Mouse (Mus musculus) CD4-positive naive resting alpha-beta T cell, adult 57 days (primary cell): ENCODE measurements around the gene Tomm40l. TPM values are rescaled to one million over a fixed set of nuclear protein-coding genes. Genes with fewer than 3 reads are reported as not detected.

Experiments used
- total RNA-seq: library from RNA; stranded (reverse); gene quantifications from one replicate; pipeline ENCODE4 v1.2.4, GENCODE M21; 2023

The Tomm40l gene
- 21.0 TPM for total RNA-seq

DNA sequence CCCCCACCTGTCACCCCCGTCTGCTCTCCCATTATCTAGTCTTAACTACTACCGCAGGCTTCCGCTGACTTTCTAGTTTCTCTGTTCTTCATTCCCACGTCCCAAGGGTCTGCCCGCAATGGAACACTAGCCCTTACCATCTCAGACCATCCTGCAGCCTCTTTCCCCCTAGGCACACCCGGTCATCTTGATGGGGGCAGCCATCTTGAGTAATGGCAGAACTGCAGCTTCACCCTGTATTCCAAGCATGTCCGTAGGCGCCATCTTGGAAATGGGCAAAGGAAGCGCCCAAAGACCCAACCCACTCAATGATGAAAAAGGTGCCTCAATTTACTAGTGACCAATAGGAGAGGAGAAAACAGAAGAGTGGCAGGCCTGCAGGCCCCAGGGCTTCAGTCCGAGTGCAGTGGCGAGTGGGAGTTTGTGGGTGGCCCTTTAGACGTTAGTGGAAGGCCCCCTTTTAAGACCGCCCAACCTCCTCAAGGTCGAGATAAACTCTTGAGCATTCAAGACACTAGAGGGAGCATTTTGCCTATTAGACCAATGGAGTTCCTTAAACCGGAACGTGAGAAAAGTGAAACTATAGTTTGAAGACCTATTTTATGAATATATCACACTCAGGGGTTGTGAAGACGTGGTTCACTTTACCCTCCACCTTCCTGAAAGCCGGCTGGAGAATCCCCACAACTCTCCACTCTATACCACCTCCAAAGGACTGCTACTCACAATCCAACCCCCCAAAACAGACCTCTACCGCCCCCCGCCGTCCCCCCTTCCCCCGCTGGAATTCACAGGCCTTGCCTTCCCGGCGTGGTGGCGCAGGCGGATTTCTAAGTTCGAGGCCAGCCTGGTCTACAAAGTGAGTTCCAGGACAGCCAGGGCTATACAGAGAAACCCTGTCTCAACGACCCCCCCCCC lies at the start of gene Tomm40l:
Gene Tomm40l, minus strand, starts transcription at position 277 of the 918 bp plus-strand sequence.

DNA sequence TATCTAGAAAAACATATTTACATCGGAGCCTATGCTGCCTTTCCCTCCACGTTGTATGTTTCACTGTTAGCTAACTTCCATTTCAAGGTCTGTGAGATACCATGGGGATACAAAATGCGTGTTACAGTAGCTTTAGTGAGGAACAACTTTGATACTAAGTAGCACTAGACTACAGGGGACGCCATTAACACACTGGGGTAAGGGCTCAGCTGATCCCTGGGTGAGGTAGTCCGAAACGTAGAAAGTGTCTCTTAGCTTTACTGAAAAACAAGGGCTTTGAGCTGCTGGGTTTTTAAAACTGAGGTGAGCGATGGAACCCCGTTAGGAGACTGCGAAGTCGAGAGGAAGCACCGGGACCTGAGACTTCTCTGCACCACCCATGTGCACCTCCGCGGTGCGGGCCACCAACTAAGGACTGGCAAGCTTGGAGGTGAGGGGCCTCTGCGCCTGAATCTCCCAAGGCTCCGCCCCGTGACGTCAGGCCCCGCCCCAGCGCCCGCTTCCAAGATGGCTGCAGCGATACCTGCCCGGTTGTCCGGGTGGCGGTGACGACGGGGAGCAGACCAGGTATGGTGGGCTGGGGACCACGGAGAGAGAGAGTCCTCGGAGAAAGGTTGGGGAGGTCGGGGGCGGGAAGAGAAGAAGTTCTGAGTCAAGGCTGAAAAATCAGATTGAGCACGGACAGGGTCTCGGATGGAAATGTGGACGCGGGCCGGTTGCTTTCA lies 47.7 kb upstream of the Tomm40l start, which contains the start of gene B4galt3:
Gene B4galt3, plus strand, starts transcription at position 481 of the 725 bp plus-strand sequence.

DNA sequence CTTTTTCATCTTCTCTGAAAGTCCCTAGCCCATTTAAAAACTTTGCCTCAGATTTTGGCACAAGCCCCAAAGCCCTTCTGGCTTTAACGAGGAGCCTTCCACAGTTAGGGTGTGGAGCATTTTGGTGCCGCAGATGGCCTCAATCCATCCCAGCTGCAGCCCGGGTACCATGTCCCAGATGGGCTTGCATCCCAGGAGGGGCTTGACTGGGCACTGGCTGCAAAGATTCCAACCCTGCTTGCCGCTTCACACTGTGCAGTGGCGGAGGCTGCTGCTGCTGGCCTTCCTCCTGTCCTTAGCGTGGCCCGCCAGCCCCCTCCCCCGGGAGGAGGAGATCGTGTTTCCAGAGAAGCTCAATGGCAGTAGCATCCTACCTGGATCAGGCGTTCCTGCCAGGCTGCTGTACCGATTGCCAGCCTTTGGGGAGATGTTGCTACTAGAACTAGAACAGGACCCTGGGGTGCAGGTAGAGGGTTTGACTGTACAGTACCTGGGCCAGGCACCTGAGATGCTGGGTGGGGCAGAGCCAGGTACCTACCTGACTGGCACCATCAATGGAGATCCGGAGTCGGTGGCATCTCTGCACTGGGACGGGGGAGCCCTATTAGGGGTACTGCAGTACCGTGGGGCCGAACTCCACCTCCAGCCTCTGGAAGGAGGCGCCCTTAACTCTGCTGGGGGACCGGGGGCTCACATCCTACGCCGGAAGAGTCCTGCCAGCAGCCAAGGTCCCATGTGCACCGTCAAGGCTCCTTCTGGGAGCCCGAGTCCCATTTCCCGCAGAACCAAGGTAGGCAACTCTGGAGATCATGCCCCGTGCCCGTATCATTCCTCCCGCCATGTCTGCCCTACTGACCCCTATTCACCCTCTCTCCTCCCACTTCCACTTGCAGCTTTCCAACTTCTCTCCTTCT lies 28.6 kb upstream of the Tomm40l start, which contains the start of gene Ndufs2:
Gene Ndufs2, minus strand, starts transcription at position 709 of the 914 bp plus-strand sequence.

DNA sequence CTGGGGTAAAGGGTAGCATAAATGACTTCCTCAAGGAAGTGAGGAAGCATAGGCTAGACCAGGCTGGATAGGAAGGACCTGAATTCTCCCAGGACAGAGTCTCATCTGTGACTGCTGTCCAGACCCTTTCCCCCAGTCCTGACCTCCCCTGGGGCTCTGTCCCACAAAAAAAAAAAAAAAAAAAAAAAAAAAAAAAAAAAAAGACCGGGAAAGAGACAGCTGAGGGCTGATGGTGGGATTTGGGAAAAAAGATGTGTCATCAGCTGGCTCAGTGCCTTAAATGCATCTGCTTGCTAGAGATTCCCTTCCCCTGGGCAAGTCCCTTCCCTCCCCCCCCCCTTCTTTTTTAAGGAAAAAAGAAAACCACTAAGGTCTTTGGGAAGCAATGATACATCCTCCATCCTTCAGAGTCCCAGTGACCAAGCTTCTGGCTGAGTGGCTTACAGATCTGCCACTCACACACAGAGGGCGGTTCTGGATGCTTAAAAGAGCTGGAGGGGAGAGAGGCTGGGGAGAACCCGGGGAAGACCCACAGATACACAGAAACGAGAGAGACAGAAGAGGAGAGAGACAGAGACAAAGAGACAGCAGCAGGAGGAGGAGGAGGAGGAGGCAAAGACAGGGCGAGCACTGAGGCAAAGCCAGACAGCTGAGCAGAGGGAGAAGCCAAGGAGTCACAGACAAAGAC lies 27.7 kb upstream of the Tomm40l start, which contains the start of gene Adamts4:
Gene Adamts4, plus strand, starts transcription at position 509 of the 688 bp plus-strand sequence.

DNA sequence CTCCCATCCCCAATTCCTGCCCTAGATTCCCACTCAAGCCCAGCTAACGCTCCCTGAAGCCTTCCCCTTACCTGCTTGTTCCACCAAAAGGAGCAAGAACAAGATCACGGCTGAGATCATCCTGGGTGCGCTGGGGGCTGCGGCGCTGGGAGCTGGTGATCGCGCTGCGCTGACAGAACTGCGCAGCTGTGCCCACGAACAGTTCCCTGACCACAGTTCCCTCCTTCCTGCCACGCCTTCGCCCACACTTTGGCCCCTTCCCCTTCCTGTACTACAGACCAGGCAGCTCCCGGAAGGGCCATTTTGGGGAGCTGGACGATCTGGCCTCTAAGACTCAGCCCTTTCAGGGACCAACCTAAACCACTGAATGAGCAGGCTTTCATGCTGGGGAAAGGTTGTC lies 11.8 kb upstream of the Tomm40l start, which contains the start of gene Fcer1g:
Gene Fcer1g, minus strand, starts transcription at position 240 of the 400 bp plus-strand sequence.

GRCm38 (mm10) chr1:171224857-171225256 lies 2.5 kb upstream of the Tomm40l start, which contains the start of gene Apoa2:
TSS of gene Apoa2 (plus strand) at chr1:171225054.

GRCm38 (mm10) chr1:171213801-171214496 lies 8.4 kb downstream of the Tomm40l start, which contains the start of gene Nr1i3:
TSS of gene Nr1i3 (plus strand) at chr1:171213970.

DNA sequence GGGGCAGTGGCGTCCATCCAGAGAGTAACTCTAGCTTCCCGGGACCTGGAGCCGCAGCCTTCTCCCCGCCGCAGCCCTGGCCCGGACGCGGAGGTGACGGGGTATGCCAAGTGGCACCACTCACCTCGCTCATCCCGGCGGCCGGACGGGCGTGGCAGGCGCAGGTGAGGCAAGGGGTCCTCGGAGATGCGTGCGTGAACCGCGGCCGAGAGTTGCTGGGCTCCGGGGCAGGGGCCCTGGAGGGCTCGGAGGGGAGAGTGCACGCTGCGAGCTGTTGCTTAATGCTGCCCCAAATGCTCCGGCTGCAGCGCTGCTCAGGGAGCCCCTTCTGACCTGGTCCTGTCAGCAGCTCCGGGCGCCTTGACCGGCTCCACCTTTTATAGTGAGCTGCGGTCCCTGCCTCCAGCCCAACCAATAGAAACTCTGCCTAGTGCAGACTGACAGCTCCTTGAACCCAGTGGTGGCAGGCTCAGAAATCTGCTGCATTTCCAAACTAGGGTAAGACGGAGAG lies 26.4 kb downstream of the Tomm40l start, which contains the start of gene Pcp4l1:
Gene Pcp4l1, minus strand, starts transcription at position 382 of the 511 bp plus-strand sequence.

Other genes starting within 250 kb of the Tomm40l start
- gene Fcgr2b, start 246.0 kb downstream of the Tomm40l start, total RNA-seq = 8.7 TPM
- gene Fcgr4, start 203.6 kb downstream of the Tomm40l start, total RNA-seq = 0.47 TPM
- 5.6 TPM for gene Fcgr3, start 157.6 kb downstream of the Tomm40l start, total RNA-seq
- gene Cfap126, start 108.6 kb downstream of the Tomm40l start, total RNA-seq = not detected
- 113 TPM for gene Sdhc, start 71.9 kb downstream of the Tomm40l start, total RNA-seq
- not detected for gene Mpz, start 71.8 kb downstream of the Tomm40l start, total RNA-seq
- gene Pcp4l1, start 26.2 kb downstream of the Tomm40l start, total RNA-seq = not detected
- gene Nr1i3, start 8.5 kb downstream of the Tomm40l start, total RNA-seq = not detected
- not detected for gene Apoa2, start 2.5 kb upstream of the Tomm40l start, total RNA-seq
- 15.1 TPM for gene Fcer1g, start 11.9 kb upstream of the Tomm40l start, total RNA-seq
- not detected for gene Adamts4, start 27.9 kb upstream of the Tomm40l start, total RNA-seq
- gene Ndufs2, start 28.9 kb upstream of the Tomm40l start, total RNA-seq = 115 TPM
- gene B4galt3, start 47.8 kb upstream of the Tomm40l start, total RNA-seq = 70.7 TPM
- gene Ppox, start 58.7 kb upstream of the Tomm40l start, total RNA-seq = 52.3 TPM
- gene Usp21, start 65.5 kb upstream of the Tomm40l start, total RNA-seq = 51.6 TPM
- gene Ufc1, start 72.5 kb upstream of the Tomm40l start, total RNA-seq = 46.1 TPM
- gene Dedd, start 106.6 kb upstream of the Tomm40l start, total RNA-seq = 28.3 TPM
- gene Nit1, start 123.1 kb upstream of the Tomm40l start, total RNA-seq = 28.5 TPM
- 69.8 TPM for gene Pfdn2, start 123.2 kb upstream of the Tomm40l start, total RNA-seq
- 0.98 TPM for gene Klhdc9, start 138.3 kb upstream of the Tomm40l start, total RNA-seq
- gene Nectin4, start 147.6 kb upstream of the Tomm40l start, total RNA-seq = 0.15 TPM
- 202 TPM for gene Arhgap30, start 166.4 kb upstream of the Tomm40l start, total RNA-seq
- 92.7 TPM for gene Usf1, start 188.8 kb upstream of the Tomm40l start, total RNA-seq
- 4.4 TPM for gene Tstd1, start 196.4 kb upstream of the Tomm40l start, total RNA-seq
- 1.1 TPM for gene F11r, start 215.0 kb upstream of the Tomm40l start, total RNA-seq